Mouse (Mus musculus) heart, postnatal 0 days (tissue): ENCODE data around the gene Minos1.

Source experiments
- CTCF ChIP-seq: IDR thresholded peaks from 2 replicates; pipeline ENCODE4 v1.5.1; 2016; ENCODE audit warnings: antibody characterized with exemption, control low read depth, low read depth
- EP300 ChIP-seq: IDR thresholded peaks from 2 replicates; pipeline ENCODE4 v1.6.1; 2016; ENCODE audit warnings: antibody characterized with exemption, low read depth

DNA sequence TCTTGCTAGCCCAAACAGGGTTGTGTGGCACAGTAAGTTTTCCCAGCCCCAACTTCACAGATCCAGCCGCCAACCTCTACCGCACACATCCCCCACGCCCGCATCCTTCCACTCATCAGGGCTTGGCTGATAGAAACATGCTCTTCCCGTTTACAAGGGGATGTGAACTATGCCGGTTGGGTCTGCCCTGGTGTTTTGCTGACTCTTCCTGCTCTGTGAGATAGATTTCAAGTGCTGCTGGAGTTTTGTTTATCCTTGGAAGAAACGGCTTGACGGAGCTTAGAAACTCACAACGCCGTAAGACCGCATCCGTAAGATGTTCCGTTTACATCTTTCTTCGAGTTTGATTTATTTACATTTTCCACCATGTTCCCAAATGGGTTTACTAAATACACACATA, 27.4 kb upstream of the Minos1 start:
- TF ChIP-seq CTCF, result no peak
- TF ChIP-seq EP300, result no peak
